Mouse (Mus musculus) liver, embryonic 14.5 days (tissue): ENCODE data around the gene Fxyd7. TPM values are rescaled to one million over a fixed set of nuclear protein-coding genes. Genes with fewer than 3 reads are reported as not detected.
A peak's percentile ranks its signal among the peaks of the same experiment; 100 is the strongest.

ENCODE experiments used
- ATAC-seq: fragments of 200-750 bp; cut with Nextera tagmentation; 2 replicates; pipeline ENCODE4 v1.8.0; 2017; ENCODE audit warnings: moderate number of reproducible peaks, mild to moderate bottlenecking, moderate library complexity; ENCODE audit not compliant: insufficient read depth
- DNase-seq, 3 experiments: peaks; one replicate each; pipeline ENCODE4 v3.0.0-alpha.2; 2012 to 2013; ENCODE audit warnings: low read depth in 3 of 3, low spot score in 3 of 3
- H3K27ac ChIP-seq: fragments of 300-500 bp; sonication (generic); 2 replicates; pipeline ENCODE4 v1.5.1; 2014; ENCODE audit warnings: moderate library complexity, mild to moderate bottlenecking, control low read depth, inconsistent platforms
- H3K27me3 ChIP-seq: fragments of 300-500 bp; sonication (generic); 2 replicates; pipeline ENCODE4 v1.6.1; 2014; ENCODE audit warnings: mild to moderate bottlenecking, low read length, moderate library complexity; ENCODE audit not compliant: control insufficient read depth, insufficient read depth
- H3K36me3 ChIP-seq: fragments of 300-500 bp; sonication (generic); replicated peaks from 2 replicates; pipeline ENCODE4 v1.6.1; 2014; ENCODE audit warnings: low read depth; ENCODE audit not compliant: control insufficient read depth, insufficient read depth
- H3K4me1 ChIP-seq, 2 experiments: fragments of 200-500 bp in 1 of 2; fragments of 300-500 bp in 1 of 2; sonication (generic) in 1 of 2; replicated peaks; 2 replicates each; pipeline ENCODE4 v1.6.1; 2012 to 2014; ENCODE audit warnings: antibody characterized with exemption in 1 of 2, inconsistent platforms in 1 of 2, low read length in 1 of 2; ENCODE audit not compliant: control insufficient read depth in 2 of 2, insufficient read depth in 2 of 2
- H3K4me2 ChIP-seq: fragments of 300-500 bp; sonication (generic); 2 replicates; pipeline ENCODE4 v1.6.1; 2014; ENCODE audit warnings: low read depth, mild to moderate bottlenecking, control low read depth, moderate library complexity
- H3K4me3 ChIP-seq, 2 experiments: fragments of 200-500 bp in 1 of 2; fragments of 300-500 bp in 1 of 2; sonication (generic) in 1 of 2; 2 replicates each; pipeline ENCODE4 v1.5.1; 2012 to 2014; ENCODE audit warnings: low read depth in 2 of 2, low read length in 2 of 2, mild to moderate bottlenecking in 2 of 2, control low read depth in 1 of 2, inconsistent platforms in 1 of 2, moderate library complexity in 1 of 2; ENCODE audit not compliant: insufficient read depth in 1 of 2
- H3K9ac ChIP-seq: fragments of 300-500 bp; sonication (generic); replicated peaks from 2 replicates; pipeline ENCODE4 v1.6.1; 2014; ENCODE audit warnings: mild to moderate bottlenecking, control low read depth, moderate library complexity
- H3K9me3 ChIP-seq: fragments of 300-500 bp; sonication (generic); 2 replicates; pipeline ENCODE4 v1.6.1; 2016; ENCODE audit warnings: low read length, mixed read lengths; ENCODE audit not compliant: control insufficient read depth
- CTCF ChIP-seq: IDR thresholded peaks from 2 replicates; pipeline ENCODE4 v1.5.1; 2016; ENCODE audit warnings: antibody characterized with exemption, low read depth, control low read depth
- EP300 ChIP-seq: IDR thresholded peaks from 2 replicates; pipeline ENCODE4 v1.6.1; 2016; ENCODE audit warnings: antibody characterized with exemption, low read depth
- WGBS: fragments of 180-500 bp; shearing (Covaris S2); extraction: QIAGEN DNeasy Blood & Tissue Kit; methylation state at CpG from one replicate; pipeline ENCODE4 v1.1.7; 2014; ENCODE audit not compliant: insufficient replicate concordance; 5-methylcytosine and 5-hydroxymethylcytosine counted together
- polyA plus RNA-seq, 2 experiments: library from polyadenylated mRNA; depleted of rRNA in 1 of 2; stranded (reverse) in 1 of 2; unstranded in 1 of 2; fragments of >200 nt; fragmentation: Nextera tagmentation in 1 of 2; extraction: Ambion mirVana in 1 of 2; gene quantifications; 2 replicates each; pipeline versions ENCODE4 v1.2.1 to v1.2.3; 2012 to 2014

Gene Fxyd7
- polyA plus RNA-seq, 2 experiments = 0.21 to 0.23 TPM

GRCm38 (mm10) chr7:31012971-31013370 lies 38.3 kb downstream of the Fxyd7 start:
- H3K4me1 ChIP-seq = peaks cover 0 to 4% of the 10 kb centered on the region in 2 experiments; a peak in 2 of 4 replicates
- H3K27me3 ChIP-seq = no peaks in the 10 kb centered on the region
- no peaks in the 10 kb centered on the region for H3K9me3 ChIP-seq
- no peak for ATAC-seq
- H3K27ac ChIP-seq = no peak overlapping the region
- H3K36me3 ChIP-seq = no peaks in the 10 kb centered on the region
- no peak overlapping the region for H3K9ac ChIP-seq
- TF ChIP-seq CTCF = no peak
- no peak for TF ChIP-seq EP300
- DNase-seq = no peak
- no peak overlapping the region for H3K4me3 ChIP-seq
- H3K4me2 ChIP-seq = no peak overlapping the region
- WGBS = 67% methylated on average over 5 of the region's 5 CpGs

- no peaks in the 10 kb centered on the region for H3K9me3 ChIP-seq
- no peaks in the 10 kb centered on the region for H3K27me3 ChIP-seq
- H3K4me1 ChIP-seq = peaks cover 0 to 6% of the 10 kb centered on the region in 2 experiments; a peak in 2 of 4 replicates
- 53% methylated on average over 3 of the region's 3 CpGs for WGBS
- no peak for ATAC-seq
- TF ChIP-seq CTCF (no peak), EP300 (no peak)
- no peak overlapping the region for H3K9ac ChIP-seq
- H3K4me2 ChIP-seq = no peak overlapping the region
- H3K4me3 ChIP-seq = no peak overlapping the region
- H3K27ac ChIP-seq = no peak overlapping the region
- DNase-seq = no peak
- H3K36me3 ChIP-seq = no peaks in the 10 kb centered on the region
Measured at GRCm38 (mm10) chr7:31008889-31009288, 42.4 kb downstream of the Fxyd7 start.

- WGBS = 15% methylated on average over 1 of the region's 1 CpGs
- no peaks in the 10 kb centered on the region for H3K27me3 ChIP-seq
- no peak overlapping the region for H3K4me3 ChIP-seq
- ATAC-seq (no peak), DNase-seq (no peak)
- H3K9me3 ChIP-seq = no peaks in the 10 kb centered on the region
- no peak overlapping the region for H3K9ac ChIP-seq
- H3K27ac ChIP-seq = no peak overlapping the region
- no peaks in the 10 kb centered on the region for H3K36me3 ChIP-seq
- no peak overlapping the region for H3K4me2 ChIP-seq
- TF ChIP-seq EP300 (no peak), CTCF (no peak)
- peaks cover 0 to 6% of the 10 kb centered on the region in 2 experiments; a peak in 2 of 4 replicates for H3K4me1 ChIP-seq
Measured at GRCm38 (mm10) chr7:31008175-31008574, 43.1 kb downstream of the Fxyd7 start.

- no peak overlapping the region for H3K4me2 ChIP-seq
- peaks cover 0 to 6% of the 10 kb centered on the region in 2 experiments; a peak in 2 of 4 replicates for H3K4me1 ChIP-seq
- no peaks in the 10 kb centered on the region for H3K36me3 ChIP-seq
- H3K4me3 ChIP-seq = no peak overlapping the region
- no peak overlapping the region for H3K9ac ChIP-seq
- no peak overlapping the region for H3K27ac ChIP-seq
- DNase-seq = no peak
- TF ChIP-seq EP300 (no peak), CTCF (no peak)
- no peak for ATAC-seq
- H3K9me3 ChIP-seq = no peaks in the 10 kb centered on the region
- WGBS = 22% methylated on average over 1 of the region's 1 CpGs
- H3K27me3 ChIP-seq = no peaks in the 10 kb centered on the region
Measured at GRCm38 (mm10) chr7:31007775-31008174, 43.5 kb downstream of the Fxyd7 start.

- peak in 2 of 3 experiments; percentile 26 to 40 for DNase-seq
- Histone ChIP-seq H3K4me1 (peaks cover 0 to 6% of the 10 kb centered on the region in 2 experiments; a peak in 2 of 4 replicates), H3K36me3 (no peaks in the 10 kb centered on the region), H3K4me2 (no peak overlapping the region), H3K27me3 (no peaks in the 10 kb centered on the region), H3K4me3 (no peak overlapping the region), H3K9me3 (no peaks in the 10 kb centered on the region), H3K27ac (no peak overlapping the region), H3K9ac (no peak overlapping the region)
- peak; percentile 50 for ATAC-seq
- 9% methylated on average over 8 of the region's 8 CpGs for WGBS
- TF ChIP-seq CTCF = no peak
Measured at GRCm38 (mm10) chr7:31002650-31003049, 48.6 kb downstream of the Fxyd7 start.
